8 mouse cellular contexts compared by ENCODE assay signal in the genomic region with DNA sequence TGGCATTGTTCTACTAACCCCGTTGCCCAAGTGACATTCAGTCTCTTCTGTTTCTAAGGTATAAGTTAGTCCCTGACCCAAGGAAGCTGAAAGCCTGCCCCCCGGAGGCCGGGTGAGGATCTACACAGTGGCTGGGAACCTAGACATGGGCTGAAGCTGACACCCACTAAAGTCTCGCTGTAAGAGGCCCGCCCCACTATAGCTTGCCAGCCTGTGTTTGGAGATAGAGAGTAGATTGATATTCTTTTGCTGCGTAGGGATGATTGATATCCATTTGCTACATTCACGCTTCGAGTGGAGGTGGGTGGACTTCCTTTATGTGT. TPM values are rescaled to one million over a fixed set of nuclear protein-coding genes. Genes with fewer than 3 reads are reported as not detected.
A peak's percentile ranks its signal among the peaks of the same experiment; 100 is the strongest.
DNase-seq lines count a peak whose midpoint lies in the region; ATAC-seq and TF ChIP-seq lines count a peak whose summit lies in the region.

No protein-coding gene starts in this region.

- no peaks in the 10 kb centered on the region for H3K9me3 ChIP-seq in hindbrain, postnatal 0 days (ENCODE audit: low read length)
- no peaks in the 10 kb centered on the region for H3K9me3 ChIP-seq in midbrain, postnatal 0 days (ENCODE audit: low read length)

- no peak for TF ChIP-seq POLR2A in testis, adult 2 months (IDR thresholded peaks at IDR 0.05; ENCODE audit: control insufficient read depth, low read depth, low read length)

- H3K4me1 ChIP-seq in testis, adult 2 months (ENCODE audit: control insufficient read depth, insufficient read depth, low read length): peaks cover 2% of the 10 kb centered on the region; the same call in 1 of the 2 replicates
- H3K4me1 ChIP-seq in hindbrain, postnatal 0 days (ENCODE audit: insufficient read depth, low read length): no peaks in the 10 kb centered on the region
- peaks cover 3% of the 10 kb centered on the region; the same call in 1 of the 2 replicates for H3K4me1 ChIP-seq in midbrain, postnatal 0 days (ENCODE audit: insufficient read depth, low read length)

- peak overlapping the region; percentile 26 for H3K4me2 ChIP-seq in hindbrain, postnatal 0 days (ENCODE audit: low read depth, low read length)
- H3K4me2 ChIP-seq in midbrain, postnatal 0 days (ENCODE audit: low read depth, low read length, poor library complexity, severe bottlenecking): no peak overlapping the region

- 4% methylated on average over 8 of the region's 8 CpGs for WGBS in hindbrain, postnatal 0 days
- 2% methylated on average over 8 of the region's 8 CpGs for WGBS in midbrain, postnatal 0 days

- ATAC-seq in cerebellum, adult (ENCODE audit: insufficient number of reproducible peaks, low FRiP score, low TSS enrichment): no peak
- ATAC-seq in hindbrain, postnatal 0 days: 0 out of 2 replicates have a peak, but pooled peaks have one; percentile 49
- no peak for ATAC-seq in midbrain, postnatal 0 days (ENCODE audit: low FRiP score)

- H3K27me3 ChIP-seq in testis, adult 2 months (ENCODE audit: control insufficient read depth, insufficient read depth, low read length): peaks cover 2% of the 10 kb centered on the region; the same call in 1 of the 2 replicates
- peaks cover 73% of the 10 kb centered on the region for H3K27me3 ChIP-seq in hindbrain, postnatal 0 days (ENCODE audit: insufficient read depth, low read length)
- peaks cover 49% of the 10 kb centered on the region for H3K27me3 ChIP-seq in midbrain, postnatal 0 days (ENCODE audit: insufficient read depth, low read length)

- H3K4me3 ChIP-seq in testis, adult 2 months (ENCODE audit: control insufficient read depth, low read depth, low read length): peak overlapping the region; percentile 27
- H3K4me3 ChIP-seq in hindbrain, postnatal 0 days (ENCODE audit: low read length): 0 out of 2 replicates have a peak overlapping the region, but pooled peaks have one; percentile 2
- H3K4me3 ChIP-seq in midbrain, postnatal 0 days (ENCODE audit: low read depth, low read length): no peak overlapping the region

- H3K9ac ChIP-seq in hindbrain, postnatal 0 days (replicated peaks; ENCODE audit: low read length): no peak overlapping the region
- H3K9ac ChIP-seq in midbrain, postnatal 0 days (replicated peaks; ENCODE audit: low read length, poor library complexity, severe bottlenecking): no peak overlapping the region

- peak; percentile 33 to 40 for DNase-seq in cerebellum, postnatal 14 days
- DNase-seq in testis, postnatal 10 days (ENCODE audit: low spot score): no peak
- no peak for DNase-seq in hindbrain, postnatal 0 days (ENCODE audit: low spot score)
- no peak for DNase-seq in midbrain, postnatal 0 days (ENCODE audit: low spot score)
- DNase-seq in layer of hippocampus, postnatal 36 days: no peak
- no peak for DNase-seq in thymus, postnatal 25 days

- TF ChIP-seq CTCF in testis, adult 2 months (IDR thresholded peaks at IDR 0.05; ENCODE audit: control insufficient read depth, insufficient read depth, insufficient replicate concordance, low read depth, low read length): peak; percentile 31; the same call in 1 of the 2 replicates
- TF ChIP-seq CTCF in hindbrain, postnatal 0 days (IDR thresholded peaks at IDR 0.05; ENCODE audit: low read depth): no peak
- peak; percentile 31 for TF ChIP-seq CTCF in midbrain, postnatal 0 days (IDR thresholded peaks at IDR 0.05)

- no peak overlapping the region for H3K27ac ChIP-seq in testis, adult 2 months (ENCODE audit: control insufficient read depth, insufficient read depth, low read depth, low read length)
- no peak overlapping the region for H3K27ac ChIP-seq in hindbrain, postnatal 0 days
- no peak overlapping the region for H3K27ac ChIP-seq in midbrain, postnatal 0 days (ENCODE audit: low read depth, low read length)

- H3K36me3 ChIP-seq in testis, adult 2 months (ENCODE audit: control insufficient read depth, insufficient read depth, low read length): no peaks in the 10 kb centered on the region
- H3K36me3 ChIP-seq in hindbrain, postnatal 0 days (ENCODE audit: insufficient read depth, low read length): no peaks in the 10 kb centered on the region
- no peaks in the 10 kb centered on the region for H3K36me3 ChIP-seq in midbrain, postnatal 0 days (ENCODE audit: insufficient read depth, low read length)

RNA-seq across cellular contexts. Expression of a gene that starts 1.8 kb away (rescaled TPM):
- polyA plus RNA-seq in testis, adult 2 months (2012; rRNA removed): 0.02 TPM in 1 of 2 replicates, not detected in the other
- not detected in 2 replicates for total RNA-seq in hindbrain, postnatal 0 days (2014; rRNA removed)
- polyA plus RNA-seq in hindbrain, postnatal 0 days (2015; fragmentation: Nextera tagmentation; extraction: Ambion mirVana): not detected in 2 replicates
- total RNA-seq in midbrain, postnatal 0 days (2014; rRNA removed): 0.24 TPM in 1 of 2 replicates, not detected in the other
- polyA plus RNA-seq in midbrain, postnatal 0 days (2015; fragmentation: Nextera tagmentation; extraction: Ambion mirVana): 1.5 and 2.8 TPM in 2 replicates
- not detected for total RNA-seq in layer of hippocampus, postnatal 36 days (2021)

Comparison
In these comparisons a context has a peak if more than half of its experiments do, and no peak if none do; other contexts are left out.
1. DNase-seq: peak in cerebellum, postnatal 14 days (2 of 2); none in testis, postnatal 10 days (single experiment), hindbrain, postnatal 0 days (single experiment), midbrain, postnatal 0 days (single experiment), layer of hippocampus, postnatal 36 days (0 of 2) and thymus, postnatal 25 days (single experiment).